Mouse (Mus musculus) kidney, postnatal 25 days (tissue): Measurements from ENCODE around the gene Foxo6.

ENCODE experiments used
- DNase-seq, 2 experiments: peaks; one replicate each; pipeline ENCODE4 v3.0.0; 2021; ENCODE audit warnings: mixed read lengths in 2 of 2

The Foxo6 gene

DNA sequence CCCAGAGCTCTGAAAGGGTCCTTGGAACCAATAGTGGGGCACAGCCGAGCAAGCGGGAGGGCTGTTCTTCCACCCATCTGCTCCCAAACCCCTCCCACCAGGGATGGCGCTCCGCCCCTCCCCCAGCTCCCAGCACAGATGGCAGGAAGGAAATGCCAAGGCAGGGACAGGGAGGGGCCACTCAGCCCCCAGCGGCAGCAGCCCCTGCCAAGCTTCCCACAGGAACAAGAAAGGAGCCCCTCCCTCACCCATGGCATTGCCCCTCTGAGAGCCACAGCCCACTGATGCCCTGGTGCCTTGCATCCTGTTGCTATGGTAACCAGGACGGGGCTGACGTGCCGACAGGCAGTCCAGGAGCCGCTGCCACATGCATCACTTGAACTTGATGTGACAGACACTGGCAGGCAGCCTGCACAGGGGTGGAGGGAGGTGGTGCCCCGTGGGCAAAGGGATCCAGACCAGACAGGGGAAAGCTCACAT lies 44.3 kb downstream of the Foxo6 start:
- DNase-seq = peak in 1 of 2 experiments; percentile 46

DNA sequence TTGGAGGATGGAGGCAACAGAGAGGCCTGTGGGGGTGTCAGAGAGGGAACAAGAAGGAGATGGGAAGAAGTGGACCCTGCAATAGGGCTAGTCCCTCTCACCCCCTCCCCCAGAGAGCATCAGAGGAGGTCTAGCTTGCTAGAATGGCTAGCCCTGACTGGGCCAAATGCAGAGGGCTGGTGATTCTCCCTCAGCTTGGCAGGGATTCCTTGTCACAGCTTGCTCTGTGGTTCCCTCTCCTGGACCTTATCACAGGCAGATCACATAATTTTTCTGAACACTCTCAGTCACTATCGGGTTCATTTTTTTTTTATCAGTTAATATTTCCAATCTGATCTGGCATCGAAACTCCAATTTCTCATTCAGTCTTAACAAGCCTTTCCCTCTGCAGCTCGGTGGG lies 46.0 kb downstream of the Foxo6 start:
- no peak for DNase-seq

DNA sequence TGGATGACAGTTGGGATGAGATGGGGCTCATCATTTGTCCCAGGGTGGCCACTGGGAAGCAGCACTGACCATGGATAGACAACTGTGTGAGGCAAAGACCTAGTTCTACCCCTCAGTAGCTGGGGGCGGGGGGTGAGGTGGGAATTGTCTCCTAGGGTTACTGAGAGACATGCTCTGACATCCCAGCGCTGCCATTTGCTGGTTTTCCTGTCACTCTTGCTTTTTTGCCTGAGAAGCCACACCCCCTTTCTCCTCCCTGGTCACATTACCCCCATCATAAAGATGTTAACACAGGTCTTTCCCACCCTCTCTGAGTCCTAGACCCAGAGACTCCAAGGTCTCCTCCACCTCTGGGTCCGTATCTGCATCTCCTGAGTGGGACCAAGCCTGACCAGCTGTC lies 47.7 kb downstream of the Foxo6 start:
- DNase-seq = no peak

GRCm38 (mm10) chr4:120233243-120233642 lies 53.9 kb downstream of the Foxo6 start:
- no peak for DNase-seq

DNA sequence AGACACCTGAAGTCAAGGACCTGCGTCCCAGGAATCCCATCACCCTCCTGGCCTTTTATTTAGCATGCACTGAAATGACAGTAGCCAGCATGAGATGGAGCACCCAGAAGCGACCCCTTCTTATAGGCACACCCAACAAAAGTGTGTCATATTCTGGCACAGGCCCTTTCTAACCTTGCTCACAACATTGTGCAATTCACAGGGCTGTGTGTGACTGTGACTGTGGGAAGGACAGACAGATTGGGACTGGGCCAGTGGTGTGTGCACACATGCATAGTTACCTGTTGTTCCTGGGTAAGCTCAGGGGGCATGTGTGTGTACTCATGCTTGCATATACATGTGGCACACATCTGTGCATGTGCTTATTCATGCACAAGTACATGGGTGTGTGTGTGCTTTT lies 54.6 kb downstream of the Foxo6 start:
- no peak for DNase-seq

DNA sequence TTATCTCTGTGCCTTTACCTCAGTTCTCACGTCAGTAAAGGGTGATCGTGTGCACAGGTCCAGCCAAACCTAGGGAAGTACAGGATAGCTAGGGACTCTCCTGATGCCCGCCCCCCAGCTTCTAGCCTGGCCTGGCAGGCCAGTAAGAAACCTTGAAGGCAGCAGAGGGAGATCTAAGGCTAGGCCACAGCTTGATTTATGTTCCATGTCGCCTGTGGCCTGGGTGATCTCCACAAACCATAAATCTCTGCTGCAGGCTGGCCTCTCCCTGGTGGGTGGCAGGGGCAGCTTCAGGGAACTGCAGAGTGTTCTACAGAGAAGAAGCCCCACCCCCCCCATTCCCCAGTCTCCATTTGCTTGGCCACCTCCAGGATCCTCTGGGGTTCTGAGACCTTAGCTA lies 55.2 kb downstream of the Foxo6 start:
- no peak for DNase-seq

- DNase-seq = peak; percentile 71 to 83
Observed at GRCm38 (mm10) chr4:120230256-120230649, 56.9 kb downstream of the Foxo6 start.

DNA sequence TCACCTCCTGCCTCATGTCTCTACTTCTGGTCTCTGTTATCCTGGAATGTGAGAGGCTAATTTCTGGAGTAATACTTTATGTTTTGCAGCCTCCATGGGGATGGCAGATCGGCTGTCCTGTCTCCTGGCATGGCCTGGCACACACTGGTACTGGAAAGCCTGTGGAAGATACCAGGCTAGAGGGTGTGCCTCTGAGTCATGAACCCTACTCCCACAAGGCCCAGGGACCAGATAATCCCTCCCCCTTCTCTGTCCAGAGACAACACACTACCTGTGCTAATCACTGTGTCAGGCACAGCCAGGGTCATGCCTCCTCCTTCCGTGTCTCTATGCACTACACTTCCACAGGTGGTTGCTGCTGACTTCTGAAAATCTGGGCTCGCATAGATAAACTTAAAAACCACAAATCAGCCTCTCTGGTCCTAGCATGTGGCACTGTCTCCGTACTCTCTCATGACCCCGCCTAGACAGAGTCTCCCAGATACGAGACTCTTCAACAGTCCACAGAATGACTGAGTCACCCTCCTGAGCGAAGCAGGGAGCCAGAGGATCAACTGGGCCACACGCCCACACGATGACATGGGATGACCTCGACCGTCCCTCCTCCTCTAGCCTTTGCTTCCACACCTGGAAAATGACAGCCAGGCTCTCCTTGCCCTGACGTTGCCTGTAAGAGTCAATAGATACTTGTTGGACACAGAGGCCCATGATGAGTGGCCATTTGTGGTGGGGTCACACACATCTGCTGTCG lies 57.5 kb downstream of the Foxo6 start:
- DNase-seq = no peak

DNA sequence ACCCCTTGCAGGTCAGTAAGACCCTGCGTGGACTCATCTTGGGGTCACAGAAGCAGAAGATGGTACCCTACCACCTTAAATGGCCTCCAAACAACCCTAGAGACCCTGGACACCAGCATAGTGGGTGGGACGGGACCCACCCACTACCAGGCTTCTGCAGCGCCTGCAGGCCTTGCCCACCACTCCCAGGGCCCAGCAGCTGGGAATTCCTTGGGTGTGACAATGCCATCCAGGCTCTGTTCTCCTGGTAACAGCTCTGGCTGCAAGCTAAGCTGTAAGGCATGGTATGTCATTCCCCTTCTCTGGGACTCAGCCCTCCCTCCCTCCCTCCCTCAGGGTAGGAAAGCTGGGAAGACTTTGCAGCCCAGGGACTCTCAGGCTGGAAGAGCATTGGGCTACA lies 58.5 kb downstream of the Foxo6 start:
- no peak for DNase-seq

DNA sequence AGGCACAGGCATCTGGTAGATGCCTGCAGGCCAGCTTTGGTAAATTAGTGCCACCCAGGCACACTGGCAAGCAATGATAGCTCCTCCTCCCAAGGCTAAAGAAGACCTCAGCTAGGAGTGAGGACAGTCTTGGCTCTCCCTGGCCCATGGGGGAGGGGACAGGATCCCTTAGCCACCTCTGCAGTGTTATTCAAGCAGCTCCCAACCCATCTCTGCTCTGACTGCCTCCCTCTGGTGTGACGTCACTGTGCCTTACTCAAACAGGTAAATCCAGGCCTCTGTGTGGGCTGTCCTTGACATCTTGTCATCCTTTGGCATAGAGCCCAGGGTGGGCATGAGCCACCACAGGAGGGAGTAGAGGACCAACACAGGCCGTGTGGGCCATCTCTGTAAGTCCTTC lies 59.9 kb downstream of the Foxo6 start:
- no peak for DNase-seq

DNA sequence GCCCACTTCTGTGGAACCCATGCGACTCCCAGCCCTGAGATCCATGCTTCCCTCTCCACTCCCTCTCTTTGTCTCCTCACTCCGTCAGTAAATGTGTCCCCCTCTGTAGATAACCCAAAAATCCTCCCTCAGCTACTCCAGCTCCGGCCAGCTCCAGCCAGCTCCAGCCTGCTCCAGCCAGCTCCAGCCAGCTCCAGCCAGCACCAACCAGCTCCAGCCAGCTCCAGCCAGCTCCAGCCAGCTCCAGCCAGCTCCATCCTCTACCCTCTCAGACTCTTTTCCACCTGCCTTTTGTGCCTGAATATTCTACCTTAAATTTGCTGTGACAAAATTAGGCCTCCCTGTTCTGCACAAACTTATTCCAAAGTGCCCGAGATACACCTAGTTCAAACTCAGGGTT lies 60.5 kb downstream of the Foxo6 start:
- DNase-seq = no peak

- DNase-seq = peak; percentile 75 to 78
Observed at GRCm38 (mm10) chr4:120225135-120225780, 61.9 kb downstream of the Foxo6 start.

- DNase-seq = peak in 1 of 2 experiments; percentile 54
Observed at GRCm38 (mm10) chr4:120223805-120224204, 63.3 kb downstream of the Foxo6 start.

- DNase-seq = no peak
Observed at GRCm38 (mm10) chr4:120223108-120223745, 63.9 kb downstream of the Foxo6 start.

- DNase-seq = no peak
Observed at GRCm38 (mm10) chr4:120221708-120222107, 65.4 kb downstream of the Foxo6 start.

DNA sequence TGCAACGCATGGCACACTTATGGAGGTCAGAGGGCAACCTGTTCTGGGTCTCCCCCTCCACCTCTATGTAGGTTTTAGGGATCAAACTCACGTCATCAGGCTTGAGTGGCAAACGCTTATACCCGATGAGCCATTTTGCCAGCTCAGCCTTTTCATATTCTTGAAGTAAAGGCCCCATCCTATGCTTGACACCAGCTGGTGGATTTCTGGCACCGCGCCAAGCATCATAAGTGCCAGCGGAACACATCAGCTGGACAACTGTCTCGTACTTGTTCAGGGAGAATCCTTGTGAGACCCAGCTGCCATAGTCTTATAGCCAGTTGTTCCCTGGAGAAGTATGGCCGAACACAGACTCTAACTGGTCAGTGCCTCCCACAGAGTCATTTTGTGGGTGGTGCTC lies 68.3 kb downstream of the Foxo6 start:
- DNase-seq = peak in 1 of 2 experiments; percentile 11
